Mouse (Mus musculus): ENCODE measurements at regions not wholly inside any gene's neighbourhood (a gene's known extent, or its start where the extent isn't known, plus 50 kb on each side); places are given as distances from the start of the nearest gene placed in this dataset.

DNA sequence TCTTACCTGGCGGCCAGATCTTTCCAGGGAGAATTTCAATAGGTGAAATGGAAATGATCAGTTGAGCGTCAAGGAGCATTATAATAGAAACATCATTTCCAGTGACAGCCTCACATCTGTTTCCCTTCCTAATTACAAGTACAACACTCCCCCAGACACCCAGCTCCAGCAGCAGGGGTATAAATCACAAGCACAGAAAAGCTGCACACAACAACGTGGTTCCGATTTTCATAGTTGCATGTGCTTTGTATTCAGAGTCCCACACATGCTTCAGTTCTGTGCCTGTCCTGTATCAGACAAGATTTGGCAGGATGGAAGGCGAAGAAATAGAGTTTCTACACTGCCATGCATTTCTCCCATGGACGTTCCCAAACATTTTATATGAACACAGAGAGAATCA is 215.7 kb downstream of the Hdgfl1 start:
- Histone ChIP-seq H3K4me1 (ENCODE audit: control insufficient read depth, insufficient read depth, low read length) (no peaks in the 10 kb centered on the region), H3K9ac (ENCODE audit: low read depth, poor library complexity, severe bottlenecking) (no peak overlapping the region), H3K4me3 (ENCODE audit: low read depth, low read length) (no peak overlapping the region), H3K36me3 (ENCODE audit: control insufficient read depth, insufficient read depth, low read length, poor library complexity, severe bottlenecking) (no peaks in the 10 kb centered on the region), H3K27me3 (ENCODE audit: control insufficient read depth, insufficient read depth, low read length, poor library complexity, severe bottlenecking) (no peaks in the 10 kb centered on the region), H3K9me3 (replicated peaks; ENCODE audit: control insufficient read depth, insufficient read depth, low read length, poor library complexity, severe bottlenecking) (no peaks in the 10 kb centered on the region), H3K27ac (ENCODE audit: insufficient read depth, low read length) (no peak overlapping the region)
- TF ChIP-seq POLR2A (IDR thresholded peaks at IDR 0.05; ENCODE audit: insufficient read depth, low read length) (no peak), EP300 (IDR thresholded peaks at IDR 0.05; ENCODE audit: insufficient read depth, low read depth, low read length) (no peak), CTCF (IDR thresholded peaks at IDR 0.05; ENCODE audit: low read depth, low read length) (no peak)

DNA sequence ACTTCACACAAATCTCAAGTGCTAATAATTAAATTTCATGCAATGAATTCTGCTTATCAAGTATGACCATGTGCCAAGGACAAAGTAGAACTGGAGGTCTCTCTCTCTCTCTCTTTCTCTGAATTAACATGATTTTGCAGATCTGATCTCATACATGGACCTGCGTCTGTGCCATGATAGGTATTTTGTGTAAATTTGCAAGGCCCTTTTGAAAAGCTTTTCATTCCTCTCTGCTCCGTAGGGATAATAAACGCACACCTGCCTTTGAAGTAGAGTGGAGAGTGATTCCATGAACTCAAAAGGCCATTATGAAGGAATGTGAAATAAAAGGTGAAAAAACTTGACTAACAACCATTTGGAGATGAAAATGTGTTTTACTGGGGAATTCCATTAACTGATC is 217.8 kb downstream of the Hdgfl1 start:
- TF ChIP-seq CTCF (IDR thresholded peaks at IDR 0.05; ENCODE audit: low read depth, low read length), result no peak
- no peak for TF ChIP-seq EP300 (IDR thresholded peaks at IDR 0.05; ENCODE audit: insufficient read depth, low read depth, low read length)
- no peak for TF ChIP-seq POLR2A (IDR thresholded peaks at IDR 0.05; ENCODE audit: insufficient read depth, low read length)
- Histone ChIP-seq H3K4me3 (ENCODE audit: low read depth, low read length) (no peak overlapping the region), H3K4me1 (ENCODE audit: control insufficient read depth, insufficient read depth, low read length) (no peaks in the 10 kb centered on the region), H3K27ac (ENCODE audit: insufficient read depth, low read length) (no peak overlapping the region), H3K27me3 (ENCODE audit: control insufficient read depth, insufficient read depth, low read length, poor library complexity, severe bottlenecking) (no peaks in the 10 kb centered on the region), H3K36me3 (ENCODE audit: control insufficient read depth, insufficient read depth, low read length, poor library complexity, severe bottlenecking) (no peaks in the 10 kb centered on the region), H3K9ac (ENCODE audit: low read depth, poor library complexity, severe bottlenecking) (no peak overlapping the region), H3K9me3 (replicated peaks; ENCODE audit: control insufficient read depth, insufficient read depth, low read length, poor library complexity, severe bottlenecking) (no peaks in the 10 kb centered on the region)

DNA sequence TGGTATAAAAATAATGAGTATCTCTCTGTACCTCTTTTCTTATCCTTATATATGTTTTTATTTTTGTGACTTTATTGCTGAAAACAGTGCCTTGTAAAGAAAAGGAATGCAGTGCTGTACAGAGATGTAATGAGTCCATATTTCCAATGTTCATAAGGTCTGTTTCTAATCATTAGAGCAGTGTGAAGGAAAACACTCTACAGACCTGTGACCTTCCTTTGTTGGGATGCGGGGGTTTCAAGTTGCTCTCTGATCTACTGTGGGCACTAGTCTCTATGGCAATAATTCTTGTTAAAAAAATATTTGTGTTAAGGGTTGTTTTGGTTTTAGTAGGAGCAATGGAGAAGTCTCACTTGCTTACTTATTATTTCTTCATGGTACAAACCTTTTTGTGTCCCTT is 231.0 kb downstream of the Hdgfl1 start:
- Histone ChIP-seq H3K27ac (ENCODE audit: insufficient read depth, low read length) (no peak overlapping the region), H3K4me1 (ENCODE audit: control insufficient read depth, insufficient read depth, low read length) (no peaks in the 10 kb centered on the region), H3K36me3 (ENCODE audit: control insufficient read depth, insufficient read depth, low read length, poor library complexity, severe bottlenecking) (no peaks in the 10 kb centered on the region), H3K9me3 (replicated peaks; ENCODE audit: control insufficient read depth, insufficient read depth, low read length, poor library complexity, severe bottlenecking) (peaks cover 7% of the 10 kb centered on the region; the same call in 1 of the 2 replicates), H3K4me3 (ENCODE audit: low read depth, low read length) (no peak overlapping the region), H3K27me3 (ENCODE audit: control insufficient read depth, insufficient read depth, low read length, poor library complexity, severe bottlenecking) (no peaks in the 10 kb centered on the region), H3K9ac (ENCODE audit: low read depth, poor library complexity, severe bottlenecking) (no peak overlapping the region)
- TF ChIP-seq EP300 (IDR thresholded peaks at IDR 0.05; ENCODE audit: insufficient read depth, low read depth, low read length), result no peak
- TF ChIP-seq CTCF (IDR thresholded peaks at IDR 0.05; ENCODE audit: low read depth, low read length), result no peak
- TF ChIP-seq POLR2A (IDR thresholded peaks at IDR 0.05; ENCODE audit: insufficient read depth, low read length), result no peak

DNA sequence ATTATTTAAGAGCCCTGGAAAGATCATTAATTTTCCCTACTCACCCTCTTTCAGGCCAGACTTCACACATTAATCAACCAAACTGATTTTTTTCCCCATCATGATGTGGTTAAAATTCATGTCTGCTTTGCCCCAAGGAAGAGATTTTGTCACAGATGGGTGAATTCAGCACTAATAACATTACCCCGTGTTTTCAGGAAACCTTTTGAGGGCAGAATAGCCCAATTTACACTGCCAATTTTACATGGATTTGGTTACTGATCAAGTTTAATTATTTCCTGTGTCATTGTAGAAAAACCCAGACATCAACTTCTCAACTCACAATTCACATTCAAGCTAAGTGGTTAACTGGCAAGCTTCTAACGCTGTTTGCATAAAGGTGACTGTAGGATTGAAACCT is 233.4 kb downstream of the Hdgfl1 start:
- H3K9ac ChIP-seq (ENCODE audit: low read depth, poor library complexity, severe bottlenecking), result no peak overlapping the region
- H3K4me1 ChIP-seq (ENCODE audit: control insufficient read depth, insufficient read depth, low read length), result no peaks in the 10 kb centered on the region
- peaks cover 7% of the 10 kb centered on the region; the same call in 1 of the 2 replicates for H3K9me3 ChIP-seq (replicated peaks; ENCODE audit: control insufficient read depth, insufficient read depth, low read length, poor library complexity, severe bottlenecking)
- H3K36me3 ChIP-seq (ENCODE audit: control insufficient read depth, insufficient read depth, low read length, poor library complexity, severe bottlenecking), result no peaks in the 10 kb centered on the region
- no peak overlapping the region for H3K4me3 ChIP-seq (ENCODE audit: low read depth, low read length)
- no peak for TF ChIP-seq EP300 (IDR thresholded peaks at IDR 0.05; ENCODE audit: insufficient read depth, low read depth, low read length)
- no peak for TF ChIP-seq CTCF (IDR thresholded peaks at IDR 0.05; ENCODE audit: low read depth, low read length)
- no peak for TF ChIP-seq POLR2A (IDR thresholded peaks at IDR 0.05; ENCODE audit: insufficient read depth, low read length)
- no peak overlapping the region for H3K27ac ChIP-seq (ENCODE audit: insufficient read depth, low read length)
- no peaks in the 10 kb centered on the region for H3K27me3 ChIP-seq (ENCODE audit: control insufficient read depth, insufficient read depth, low read length, poor library complexity, severe bottlenecking)

DNA sequence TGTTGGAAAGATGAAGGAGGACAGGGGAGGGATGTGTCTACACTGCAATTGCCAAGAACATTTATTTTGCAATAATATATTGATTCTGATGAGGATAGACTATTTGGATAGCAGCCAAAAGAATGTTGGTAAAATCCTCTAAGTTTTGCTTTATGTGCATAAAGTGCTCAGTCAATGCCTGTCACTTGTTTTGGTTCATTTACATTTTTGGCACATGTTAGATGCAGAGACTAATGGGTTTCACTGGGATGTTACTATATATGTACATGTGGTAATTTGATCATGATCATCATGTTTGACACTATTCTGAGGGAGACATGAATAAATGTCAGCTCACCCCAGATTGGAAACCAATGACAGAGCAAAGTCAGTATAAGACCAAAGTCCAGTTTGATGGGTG is 237.2 kb downstream of the Hdgfl1 start:
- Histone ChIP-seq H3K4me1 (ENCODE audit: control insufficient read depth, insufficient read depth, low read length) (no peaks in the 10 kb centered on the region), H3K9me3 (replicated peaks; ENCODE audit: control insufficient read depth, insufficient read depth, low read length, poor library complexity, severe bottlenecking) (no peaks in the 10 kb centered on the region), H3K4me3 (ENCODE audit: low read depth, low read length) (no peak overlapping the region), H3K27me3 (ENCODE audit: control insufficient read depth, insufficient read depth, low read length, poor library complexity, severe bottlenecking) (no peaks in the 10 kb centered on the region), H3K9ac (ENCODE audit: low read depth, poor library complexity, severe bottlenecking) (no peak overlapping the region), H3K27ac (ENCODE audit: insufficient read depth, low read length) (no peak overlapping the region), H3K36me3 (ENCODE audit: control insufficient read depth, insufficient read depth, low read length, poor library complexity, severe bottlenecking) (no peaks in the 10 kb centered on the region)
- no peak for TF ChIP-seq CTCF (IDR thresholded peaks at IDR 0.05; ENCODE audit: low read depth, low read length)
- TF ChIP-seq EP300 (IDR thresholded peaks at IDR 0.05; ENCODE audit: insufficient read depth, low read depth, low read length), result no peak
- TF ChIP-seq POLR2A (IDR thresholded peaks at IDR 0.05; ENCODE audit: insufficient read depth, low read length), result no peak

DNA sequence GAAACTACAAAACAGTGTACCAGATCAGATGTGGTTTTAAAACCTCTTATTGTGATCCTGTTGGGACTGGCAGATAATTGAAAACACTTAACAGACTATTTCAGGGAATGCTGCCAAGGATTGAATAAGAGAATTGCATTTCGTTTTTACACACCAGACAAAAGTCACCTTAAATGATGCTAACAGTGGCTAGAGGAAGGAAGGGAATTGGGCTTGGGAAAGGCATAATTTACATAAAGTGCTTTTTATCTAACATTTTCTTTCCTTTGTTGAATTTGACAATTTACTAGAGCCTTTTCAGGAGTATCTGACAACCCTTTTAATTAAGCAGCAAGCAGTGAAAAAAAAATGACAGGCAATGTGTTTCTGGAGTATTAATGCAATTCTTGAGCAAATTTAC is 250.9 kb downstream of the Hdgfl1 start:
- H3K27ac ChIP-seq (ENCODE audit: insufficient read depth, low read length), result no peak overlapping the region
- H3K9me3 ChIP-seq (replicated peaks; ENCODE audit: control insufficient read depth, insufficient read depth, low read length, poor library complexity, severe bottlenecking), result no peaks in the 10 kb centered on the region
- no peak overlapping the region for H3K9ac ChIP-seq (ENCODE audit: low read depth, poor library complexity, severe bottlenecking)
- H3K4me3 ChIP-seq (ENCODE audit: low read depth, low read length), result no peak overlapping the region
- H3K27me3 ChIP-seq (ENCODE audit: control insufficient read depth, insufficient read depth, low read length, poor library complexity, severe bottlenecking), result no peaks in the 10 kb centered on the region
- H3K36me3 ChIP-seq (ENCODE audit: control insufficient read depth, insufficient read depth, low read length, poor library complexity, severe bottlenecking), result no peaks in the 10 kb centered on the region
- TF ChIP-seq CTCF (IDR thresholded peaks at IDR 0.05; ENCODE audit: low read depth, low read length), result no peak
- no peak for TF ChIP-seq POLR2A (IDR thresholded peaks at IDR 0.05; ENCODE audit: insufficient read depth, low read length)
- TF ChIP-seq EP300 (IDR thresholded peaks at IDR 0.05; ENCODE audit: insufficient read depth, low read depth, low read length), result no peak
- no peaks in the 10 kb centered on the region for H3K4me1 ChIP-seq (ENCODE audit: control insufficient read depth, insufficient read depth, low read length)

All from ES-Bruce4 (cell line).